Mouse (Mus musculus) erythroblast, adult 5-6 weeks (primary cell): ENCODE results near the gene Pskh1. TPM values are rescaled to one million over a fixed set of nuclear protein-coding genes. Genes with fewer than 3 reads are reported as not detected.

Experiments used
- total RNA-seq, 2 experiments: library from RNA; stranded (forward) in 1 of 2; stranded (reverse) in 1 of 2; fragments of 150-400 nt in 1 of 2; fragments of 200-764, 138-1000 nt in 1 of 2; gene quantifications; 2 replicates each; pipeline versions ENCODE4 v1.2.3 to v1.2.4; 2015 to 2017; ENCODE audit warnings: low replicate concordance in 2 of 2

Pskh1 gene
- total RNA-seq, 2 experiments from 2014 or later: 6.3 to 6.7 TPM

Other genes starting within 250 kb of the Pskh1 start
- 3.1 TPM in 2 replicates for gene Carmil2, start 214.2 kb upstream of the Pskh1 start, total RNA-seq (2015; ENCODE audit: low replicate concordance)
- gene Carmil2, start 214.2 kb upstream of the Pskh1 start, total RNA-seq (2017; ENCODE audit: low replicate concordance): 2.5 and 3.5 TPM in 2 replicates
- gene Acd, start 199.3 kb upstream of the Pskh1 start, total RNA-seq (2015; ENCODE audit: low replicate concordance): 7.1 and 12.5 TPM in 2 replicates
- gene Acd, start 199.3 kb upstream of the Pskh1 start, total RNA-seq (2017; ENCODE audit: low replicate concordance): 1.7 and 7.8 TPM in 2 replicates
- 2.1 TPM in 1 of 2 replicates, not detected in the other for gene Pard6a, start 199.3 kb upstream of the Pskh1 start, total RNA-seq (2015; ENCODE audit: low replicate concordance)
- 0.56 and 1.5 TPM in 2 replicates for gene Pard6a, start 199.3 kb upstream of the Pskh1 start, total RNA-seq (2017; ENCODE audit: low replicate concordance)
- not detected in 2 replicates for gene 4933405L10Rik, start 192.8 kb upstream of the Pskh1 start, total RNA-seq (2015; ENCODE audit: low replicate concordance)
- gene 4933405L10Rik, start 192.8 kb upstream of the Pskh1 start, total RNA-seq (2017; ENCODE audit: low replicate concordance): not detected in 2 replicates
- 2.1 and 2.5 TPM in 2 replicates for gene Enkd1, start 192.2 kb upstream of the Pskh1 start, total RNA-seq (2015; ENCODE audit: low replicate concordance)
- gene Enkd1, start 192.2 kb upstream of the Pskh1 start, total RNA-seq (2017; ENCODE audit: low replicate concordance): 2.7 and 7.0 TPM in 2 replicates
- 0.21 and 0.38 TPM in 2 replicates for gene Gfod2, start 141.8 kb upstream of the Pskh1 start, total RNA-seq (2015; ENCODE audit: low replicate concordance)
- gene Gfod2, start 141.8 kb upstream of the Pskh1 start, total RNA-seq (2017; ENCODE audit: low replicate concordance): 0.51 TPM in 1 of 2 replicates, not detected in the other
- gene Ranbp10, start 73.1 kb upstream of the Pskh1 start, total RNA-seq (2015; ENCODE audit: low replicate concordance): 514 and 565 TPM in 2 replicates
- gene Ranbp10, start 73.1 kb upstream of the Pskh1 start, total RNA-seq (2017; ENCODE audit: low replicate concordance): 620 and 633 TPM in 2 replicates
- 1.0 and 1.2 TPM in 2 replicates for gene Tsnaxip1, start 72.7 kb upstream of the Pskh1 start, total RNA-seq (2015; ENCODE audit: low replicate concordance)
- 2.5 and 3.2 TPM in 2 replicates for gene Tsnaxip1, start 72.7 kb upstream of the Pskh1 start, total RNA-seq (2017; ENCODE audit: low replicate concordance)
- 13.1 and 15.9 TPM in 2 replicates for gene Cenpt, start 47.2 kb upstream of the Pskh1 start, total RNA-seq (2015; ENCODE audit: low replicate concordance)
- gene Cenpt, start 47.2 kb upstream of the Pskh1 start, total RNA-seq (2017; ENCODE audit: low replicate concordance): 9.6 and 11.3 TPM in 2 replicates
- gene Thap11, start 45.3 kb upstream of the Pskh1 start, total RNA-seq (2015; ENCODE audit: low replicate concordance): 6.3 and 16.3 TPM in 2 replicates
- gene Thap11, start 45.3 kb upstream of the Pskh1 start, total RNA-seq (2017; ENCODE audit: low replicate concordance): 7.1 and 8.3 TPM in 2 replicates
- 48.1 and 55.3 TPM in 2 replicates for gene Nutf2, start 39.9 kb upstream of the Pskh1 start, total RNA-seq (2015; ENCODE audit: low replicate concordance)
- 5.7 and 8.9 TPM in 2 replicates for gene Nutf2, start 39.9 kb upstream of the Pskh1 start, total RNA-seq (2017; ENCODE audit: low replicate concordance)
- gene Edc4, start 19.6 kb upstream of the Pskh1 start, total RNA-seq (2015; ENCODE audit: low replicate concordance): 4.0 and 9.2 TPM in 2 replicates
- gene Edc4, start 19.6 kb upstream of the Pskh1 start, total RNA-seq (2017; ENCODE audit: low replicate concordance): 12.4 and 17.6 TPM in 2 replicates
- gene Nrn1l, start 6.9 kb upstream of the Pskh1 start, total RNA-seq (2015; ENCODE audit: low replicate concordance): not detected in 2 replicates
- not detected in 2 replicates for gene Nrn1l, start 6.9 kb upstream of the Pskh1 start, total RNA-seq (2017; ENCODE audit: low replicate concordance)
- gene Ctrl, start 33.4 kb downstream of the Pskh1 start, total RNA-seq (2015; ENCODE audit: low replicate concordance): not detected in 2 replicates
- not detected in 2 replicates for gene Ctrl, start 33.4 kb downstream of the Pskh1 start, total RNA-seq (2017; ENCODE audit: low replicate concordance)
- gene Psmb10, start 38.0 kb downstream of the Pskh1 start, total RNA-seq (2015; ENCODE audit: low replicate concordance): 22.9 and 51.4 TPM in 2 replicates
- 7.2 and 13.2 TPM in 2 replicates for gene Psmb10, start 38.0 kb downstream of the Pskh1 start, total RNA-seq (2017; ENCODE audit: low replicate concordance)
- 1.3 TPM in 1 of 2 replicates, not detected in the other for gene Lcat, start 42.9 kb downstream of the Pskh1 start, total RNA-seq (2015; ENCODE audit: low replicate concordance)
- gene Lcat, start 42.9 kb downstream of the Pskh1 start, total RNA-seq (2017; ENCODE audit: low replicate concordance): not detected in 2 replicates
- 4.0 and 7.9 TPM in 2 replicates for gene Slc12a4, start 65.7 kb downstream of the Pskh1 start, total RNA-seq (2015; ENCODE audit: low replicate concordance)
- gene Slc12a4, start 65.7 kb downstream of the Pskh1 start, total RNA-seq (2017; ENCODE audit: low replicate concordance): 0.68 and 1.4 TPM in 2 replicates
- gene Dpep3, start 79.0 kb downstream of the Pskh1 start, total RNA-seq (2015; ENCODE audit: low replicate concordance): not detected in 2 replicates
- gene Dpep3, start 79.0 kb downstream of the Pskh1 start, total RNA-seq (2017; ENCODE audit: low replicate concordance): not detected in 2 replicates
- gene Dus2, start 90.9 kb downstream of the Pskh1 start, total RNA-seq (2015; ENCODE audit: low replicate concordance): 3.7 and 6.3 TPM in 2 replicates
- gene Dus2, start 90.9 kb downstream of the Pskh1 start, total RNA-seq (2017; ENCODE audit: low replicate concordance): 5.9 and 8.9 TPM in 2 replicates
- not detected in 2 replicates for gene Dpep2nb, start 105.5 kb downstream of the Pskh1 start, total RNA-seq (2015; ENCODE audit: low replicate concordance)
- gene Dpep2nb, start 105.5 kb downstream of the Pskh1 start, total RNA-seq (2017; ENCODE audit: low replicate concordance): not detected in 2 replicates
- gene Ddx28, start 111.4 kb downstream of the Pskh1 start, total RNA-seq (2015; ENCODE audit: low replicate concordance): 0.77 and 1.3 TPM in 2 replicates
- gene Ddx28, start 111.4 kb downstream of the Pskh1 start, total RNA-seq (2017; ENCODE audit: low replicate concordance): 1.9 and 6.6 TPM in 2 replicates
- gene Nfatc3, start 158.4 kb downstream of the Pskh1 start, total RNA-seq (2015; ENCODE audit: low replicate concordance): 52.2 and 56.7 TPM in 2 replicates
- 24.5 and 32.7 TPM in 2 replicates for gene Nfatc3, start 158.4 kb downstream of the Pskh1 start, total RNA-seq (2017; ENCODE audit: low replicate concordance)
- gene Esrp2, start 236.5 kb downstream of the Pskh1 start, total RNA-seq (2015; ENCODE audit: low replicate concordance): not detected in 2 replicates
- not detected in 2 replicates for gene Esrp2, start 236.5 kb downstream of the Pskh1 start, total RNA-seq (2017; ENCODE audit: low replicate concordance)
- 5.2 and 6.3 TPM in 2 replicates for gene Pla2g15, start 250.0 kb downstream of the Pskh1 start, total RNA-seq (2015; ENCODE audit: low replicate concordance)
- 3.1 and 5.4 TPM in 2 replicates for gene Pla2g15, start 250.0 kb downstream of the Pskh1 start, total RNA-seq (2017; ENCODE audit: low replicate concordance)